Comparison of ENCODE assay signal across 9 mouse cellular contexts in genomic region chr6:88832663-88833062, GRCm38 (mm10). TPM values are rescaled to one million over a fixed set of nuclear protein-coding genes. Genes with fewer than 3 reads are reported as not detected.
DNase-seq lines count a peak whose midpoint lies in the region; ATAC-seq and TF ChIP-seq lines count a peak whose summit lies in the region.
"Had no signal": no experiment of that assay in that cellular context is flagged by ENCODE, and none has a peak within 500 bp of the region (broad histone marks: within the 10 kb centered on the region; RNA-seq: fewer than 3 reads in every experiment).

No protein-coding gene starts in this region.

- H3K4me3 ChIP-seq in left cerebral cortex, adult 2 months: no peak overlapping the region
- H3K4me3 ChIP-seq in E14TG2a.4 (replicated peaks; ENCODE audit: low read length): peak overlapping the region; percentile 60
- no peak overlapping the region for H3K4me3 ChIP-seq in embryonic facial prominence, embryonic 10.5 days
- no peak overlapping the region for H3K4me3 ChIP-seq in liver, embryonic 14.5 days (ENCODE audit: insufficient read depth in 1 of 2, low read depth in 2 of 2, low read length in 2 of 2)
- H3K4me3 ChIP-seq: hindbrain, embryonic 15.5 days had no signal

- peak; percentile 34; the same call in 1 of the 2 replicates for ATAC-seq in liver, embryonic 14.5 days (ENCODE audit: insufficient read depth)

- no peak for TF ChIP-seq EP300 in liver, embryonic 14.5 days (IDR thresholded peaks at IDR 0.05; ENCODE audit: low read depth)

- intact Hi-C loops in left cerebral cortex, adult 2 months (cut with DNase I): no loop called here

- H3K9ac ChIP-seq in liver, embryonic 14.5 days (replicated peaks): no peak overlapping the region
- H3K9ac ChIP-seq: hindbrain, embryonic 15.5 days had no signal

- no peaks in the 10 kb centered on the region for H3K9me3 ChIP-seq in E14TG2a.4 (ENCODE audit: low read length)
- H3K9me3 ChIP-seq in embryonic facial prominence, embryonic 10.5 days: no peaks in the 10 kb centered on the region
- H3K9me3 ChIP-seq in liver, embryonic 14.5 days (ENCODE audit: control insufficient read depth, low read length): no peaks in the 10 kb centered on the region
- H3K9me3 ChIP-seq: hindbrain, embryonic 15.5 days had no signal

- H3K4me2 ChIP-seq in liver, embryonic 14.5 days (ENCODE audit: low read depth): no peak overlapping the region
- H3K4me2 ChIP-seq: hindbrain, embryonic 15.5 days had no signal

- H3K27me3 ChIP-seq in E14TG2a.4 (ENCODE audit: insufficient read depth, low read length): no peaks in the 10 kb centered on the region
- H3K27me3 ChIP-seq in embryonic facial prominence, embryonic 10.5 days (replicated peaks; ENCODE audit: low read depth, poor library complexity, severe bottlenecking): peaks cover 9% of the 10 kb centered on the region; the same call in 1 of the 2 replicates
- H3K27me3 ChIP-seq in liver, embryonic 14.5 days (ENCODE audit: control insufficient read depth, insufficient read depth, low read length): no peaks in the 10 kb centered on the region
- H3K27me3 ChIP-seq: hindbrain, embryonic 15.5 days had no signal

- DNase-seq in left cerebral cortex, adult 2 months (ENCODE audit: extremely low spot score in 1 of 2, low spot score in 2 of 2): no peak
- no peak for DNase-seq in left cerebral cortex, adult 11 months (ENCODE audit: low spot score)
- DNase-seq in embryonic facial prominence, embryonic 10.5 days (ENCODE audit: low spot score): no peak
- peak in 2 of 3 experiments; percentile 29 to 41 for DNase-seq in liver, embryonic 14.5 days (ENCODE audit: low read depth in 3 of 3, low spot score in 3 of 3)
- no peak for DNase-seq in B cell, adult 2 months
- DNase-seq in layer of hippocampus, adult 9-10 months (ENCODE audit: low spot score): no peak
- DNase-seq: lung, postnatal 14 days had no signal

- 76% methylated on average over 5 of the region's 5 CpGs for WGBS in embryonic facial prominence, embryonic 10.5 days
- 64% methylated on average over 5 of the region's 5 CpGs for WGBS in liver, embryonic 14.5 days (ENCODE audit: insufficient replicate concordance)

- peaks cover 27% of the 10 kb centered on the region for H3K36me3 ChIP-seq in E14TG2a.4 (ENCODE audit: insufficient read depth, low read length)
- H3K36me3 ChIP-seq in embryonic facial prominence, embryonic 10.5 days (replicated peaks): peaks cover 27% of the 10 kb centered on the region
- H3K36me3 ChIP-seq in liver, embryonic 14.5 days (replicated peaks; ENCODE audit: control insufficient read depth, insufficient read depth, low read depth): peaks cover 20% of the 10 kb centered on the region

- no peak for TF ChIP-seq CTCF in left cerebral cortex, adult 2 months (IDR thresholded peaks at IDR 0.05)
- no peak for TF ChIP-seq CTCF in E14TG2a.4 (conservative IDR thresholded peaks at IDR 0.05; ENCODE audit: low read length)
- TF ChIP-seq CTCF in liver, embryonic 14.5 days (IDR thresholded peaks at IDR 0.05; ENCODE audit: low read depth): no peak

- peaks cover 56% of the 10 kb centered on the region for H3K4me1 ChIP-seq in E14TG2a.4 (replicated peaks; ENCODE audit: low read depth, low read length)
- H3K4me1 ChIP-seq in embryonic facial prominence, embryonic 10.5 days: peaks cover 19% of the 10 kb centered on the region
- peaks cover 33 to 36% of the 10 kb centered on the region in 2 experiments for H3K4me1 ChIP-seq in liver, embryonic 14.5 days (replicated peaks; ENCODE audit: control insufficient read depth in 2 of 2, insufficient read depth in 2 of 2, low read length in 1 of 2)

- peak overlapping the region; percentile 61; the same call in 1 of the 2 replicates for H3K27ac ChIP-seq in left cerebral cortex, adult 2 months
- H3K27ac ChIP-seq in embryonic facial prominence, embryonic 10.5 days (replicated peaks): 0 out of 2 replicates have a peak overlapping the region, but pooled peaks have one; percentile 12
- H3K27ac ChIP-seq in liver, embryonic 14.5 days: peak overlapping the region; percentile 95
- H3K27ac ChIP-seq: hindbrain, embryonic 15.5 days had no signal

RNA-seq across cellular contexts. Expression of gene Abtb1, which starts 9.1 kb away (rescaled TPM):
- total RNA-seq in left cerebral cortex, adult 2 months (2021): 10 to 100 TPM; 39.7 to 40.5 TPM
- 25.2 and 26.4 TPM in 2 replicates for polyA plus RNA-seq in embryonic facial prominence, embryonic 10.5 days (2016; fragmentation: Nextera tagmentation; extraction: Ambion mirVana)
- 43.1 and 47.5 TPM in 2 replicates for polyA plus RNA-seq in liver, embryonic 14.5 days (2012; rRNA removed)
- 39.0 and 44.9 TPM in 2 replicates for polyA plus RNA-seq in liver, embryonic 14.5 days (2014; fragmentation: Nextera tagmentation; extraction: Ambion mirVana)

RNA-seq across cellular contexts. Expression of gene Podxl2, which starts 42.2 kb away (rescaled TPM):
- 100 to 1,000 TPM; 196 to 201 TPM for total RNA-seq in left cerebral cortex, adult 2 months (2021)
- polyA plus RNA-seq in embryonic facial prominence, embryonic 10.5 days (2016; fragmentation: Nextera tagmentation; extraction: Ambion mirVana): 52.1 and 56.3 TPM in 2 replicates
- polyA plus RNA-seq in liver, embryonic 14.5 days (2012; rRNA removed): 1.9 and 3.1 TPM in 2 replicates
- 0.59 and 1.2 TPM in 2 replicates for polyA plus RNA-seq in liver, embryonic 14.5 days (2014; fragmentation: Nextera tagmentation; extraction: Ambion mirVana)

Comparison
In these comparisons a context has a peak if more than half of its experiments do, and no peak if none do; other contexts are left out.
1. DNase-seq: peak in liver, embryonic 14.5 days (2 of 3); none in left cerebral cortex, adult 2 months (0 of 2), left cerebral cortex, adult 11 months (single experiment), embryonic facial prominence, embryonic 10.5 days (single experiment), B cell, adult 2 months (0 of 2) and layer of hippocampus, adult 9-10 months (single experiment).
2. H3K27ac ChIP-seq: peak in every context shown above with its lines; median percentile 95 in liver, embryonic 14.5 days; 61 in left cerebral cortex, adult 2 months; 12 in embryonic facial prominence, embryonic 10.5 days.
3. RNA of gene Podxl2, which starts 42.2 kb away (polyA plus RNA-seq): 52.1 to 56.3 TPM in embryonic facial prominence, embryonic 10.5 days; 0.59 to 3.1 TPM in liver, embryonic 14.5 days; every median in the first group is over 10 times any median in the second.